17 mouse cellular contexts compared by ENCODE assay signal in genomic region chr4:59902547-59902946, GRCm38 (mm10). TPM values are rescaled to one million over a fixed set of nuclear protein-coding genes. Genes with fewer than 3 reads are reported as not detected.
DNase-seq lines count a peak whose midpoint lies in the region; ATAC-seq and TF ChIP-seq lines count a peak whose summit lies in the region.
"Had no signal": no experiment of that assay in that cellular context is flagged by ENCODE, and none has a peak within 500 bp of the region (broad histone marks: within the 10 kb centered on the region; RNA-seq: fewer than 3 reads in every experiment).

No protein-coding gene starts in this region.

- peaks cover 29% of the 10 kb centered on the region for H3K4me1 ChIP-seq in heart, embryonic 16.5 days (ENCODE audit: control insufficient read depth, insufficient read depth, low read length)
- peaks cover 3% of the 10 kb centered on the region for H3K4me1 ChIP-seq in lung, adult 2 months (ENCODE audit: control insufficient read depth, insufficient read depth, low read length)
- peaks cover 11% of the 10 kb centered on the region for H3K4me1 ChIP-seq in ES-Bruce4 (ENCODE audit: control insufficient read depth, insufficient read depth, low read length)
- no peaks in the 10 kb centered on the region for H3K4me1 ChIP-seq in cortical plate, adult 2 months (ENCODE audit: control insufficient read depth, insufficient read depth, low read length)
- H3K4me1 ChIP-seq: neural tube, embryonic 12.5 days had no signal

- TF ChIP-seq POLR2A in lung, adult 2 months (IDR thresholded peaks at IDR 0.05; ENCODE audit: borderline replicate concordance, extremely low read depth, low read depth, low read length): no peak
- no peak for TF ChIP-seq POLR2A in ES-Bruce4 (IDR thresholded peaks at IDR 0.05; ENCODE audit: insufficient read depth, low read length)
- no peak for TF ChIP-seq POLR2A in cortical plate, adult 2 months (IDR thresholded peaks at IDR 0.05; ENCODE audit: extremely low read depth, insufficient read depth, low read length)

- H3K9ac ChIP-seq in heart, embryonic 16.5 days (ENCODE audit: low read length): no peak overlapping the region
- no peak overlapping the region for H3K9ac ChIP-seq in ES-Bruce4 (ENCODE audit: low read depth, poor library complexity, severe bottlenecking)
- H3K9ac ChIP-seq: neural tube, embryonic 12.5 days had no signal

- no peak for DNase-seq in heart, postnatal 14 days
- DNase-seq in lung, adult 2 months: no peak
- DNase-seq in lung, adult 18-20 months: no peak
- DNase-seq in gastrocnemius, adult 18-20 months (ENCODE audit: low spot score): no peak
- DNase-seq: left cerebral cortex, postnatal 4 days; right cerebral cortex, postnatal 14 days had no signal

- H3K27me3 ChIP-seq in heart, embryonic 16.5 days (ENCODE audit: control insufficient read depth, insufficient read depth, low read length): no peaks in the 10 kb centered on the region
- no peaks in the 10 kb centered on the region for H3K27me3 ChIP-seq in ES-Bruce4 (ENCODE audit: control insufficient read depth, insufficient read depth, low read length, poor library complexity, severe bottlenecking)
- H3K27me3 ChIP-seq: neural tube, embryonic 12.5 days had no signal

- intact Hi-C loops in heart, postnatal 14 days (cut with DNase I): no loop called here

- 71% methylated on average over 6 of the region's 6 CpGs for WGBS in heart, embryonic 16.5 days
- 71% methylated on average over 6 of the region's 6 CpGs for WGBS in lung, adult 2 months

- H3K36me3 ChIP-seq in heart, embryonic 16.5 days (ENCODE audit: control insufficient read depth, insufficient read depth): peaks cover 9% of the 10 kb centered on the region
- no peaks in the 10 kb centered on the region; the same call in 1 of the 2 replicates for H3K36me3 ChIP-seq in ES-Bruce4 (ENCODE audit: control insufficient read depth, insufficient read depth, low read length, poor library complexity, severe bottlenecking)

- no peaks in the 10 kb centered on the region for H3K9me3 ChIP-seq in heart, embryonic 16.5 days (replicated peaks; ENCODE audit: control insufficient read depth, low read length)
- no peaks in the 10 kb centered on the region for H3K9me3 ChIP-seq in ES-Bruce4 (replicated peaks; ENCODE audit: control insufficient read depth, insufficient read depth, low read length, poor library complexity, severe bottlenecking)
- H3K9me3 ChIP-seq: neural tube, embryonic 12.5 days had no signal

- H3K4me2 ChIP-seq in heart, embryonic 16.5 days (ENCODE audit: low read depth, low read length): no peak overlapping the region
- H3K4me2 ChIP-seq: heart, embryonic 11.5 days; neural tube, embryonic 12.5 days had no signal

- no peak overlapping the region for H3K4me3 ChIP-seq in heart, embryonic 16.5 days (ENCODE audit: low read length)
- no peak overlapping the region for H3K4me3 ChIP-seq in lung, adult 2 months (replicated peaks; ENCODE audit: extremely low read depth, low read depth, low read length)
- H3K4me3 ChIP-seq in ES-Bruce4 (ENCODE audit: low read depth, low read length): no peak overlapping the region
- H3K4me3 ChIP-seq in cortical plate, adult 2 months (ENCODE audit: insufficient read depth, low read length): no peak overlapping the region
- H3K4me3 ChIP-seq: neural tube, embryonic 12.5 days had no signal

- no peak for TF ChIP-seq EP300 in ES-Bruce4 (IDR thresholded peaks at IDR 0.05; ENCODE audit: insufficient read depth, low read depth, low read length)

- peak; percentile 18; the same call in 1 of the 2 replicates for TF ChIP-seq CTCF in lung, adult 2 months (IDR thresholded peaks at IDR 0.05; ENCODE audit: insufficient read depth, low read length)
- TF ChIP-seq CTCF in ES-Bruce4 (IDR thresholded peaks at IDR 0.05; ENCODE audit: low read depth, low read length): peak; percentile 71
- 0 out of 2 replicates have a peak, but pooled peaks have one; percentile 24 for TF ChIP-seq CTCF in cortical plate, adult 2 months (IDR thresholded peaks at IDR 0.05; ENCODE audit: extremely low read depth, insufficient read depth, low read length)

- peak overlapping the region; percentile 59 for H3K27ac ChIP-seq in heart, embryonic 16.5 days (ENCODE audit: low read length)
- H3K27ac ChIP-seq in ES-Bruce4 (ENCODE audit: insufficient read depth, low read length): no peak overlapping the region
- H3K27ac ChIP-seq in cortical plate, adult 2 months (ENCODE audit: insufficient read depth, low read length): no peak overlapping the region
- H3K27ac ChIP-seq: neural tube, embryonic 12.5 days had no signal

- no peak for ATAC-seq in heart, embryonic 16.5 days (replicated peaks; ENCODE audit: extremely low read depth, insufficient read depth, low FRiP score)
- ATAC-seq in CD4-positive, CD25-positive, alpha-beta regulatory T cell, adult 4 months: no peak
- ATAC-seq: forebrain, embryonic 16.5 days had no signal

RNA-seq across cellular contexts. Expression of gene Slc46a2, which starts 12.3 kb away (rescaled TPM):
- polyA plus RNA-seq in heart, embryonic 16.5 days (2015; fragmentation: Nextera tagmentation; extraction: Ambion mirVana): 7.5 and 13.7 TPM in 2 replicates
- total RNA-seq in heart, postnatal 14 days (2021): under 1 TPM; 0.12 to 0.93 TPM
- 2.5 TPM in 1 of 2 replicates, not detected in the other for polyA plus RNA-seq in lung, adult 2 months (2012; rRNA removed)
- polyA plus RNA-seq in ES-Bruce4 (2011; ENCODE audit: insufficient read depth, insufficient read length, low read depth, missing spikeins): not detected in 2 replicates
- not detected in 2 replicates for polyA plus RNA-seq in cortical plate, adult 2 months (2012; rRNA removed)
- total RNA-seq in gastrocnemius, adult 18-20 months (2021): not detected
- polyA plus RNA-seq in CD4-positive, CD25-positive, alpha-beta regulatory T cell, adult 4 months (2017; shearing (Covaris generic)): under 1 TPM in 1 of 2 experiments, not detected in 1; 0.20 TPM
- total RNA-seq: common myeloid progenitor, adult 5-6 weeks; left cerebral cortex, postnatal 4 days; megakaryocyte, adult 5-6 weeks had no signal
- polyA plus RNA-seq: forebrain, embryonic 16.5 days; large intestine, adult 2 months; neural tube, embryonic 12.5 days had no signal

RNA-seq across cellular contexts. Expression of gene Mup4, which starts 58.0 kb away (rescaled TPM):
- polyA plus RNA-seq in heart, embryonic 16.5 days (2015; fragmentation: Nextera tagmentation; extraction: Ambion mirVana): not detected in 2 replicates
- total RNA-seq in heart, postnatal 14 days (2021): not detected
- not detected in 2 replicates for polyA plus RNA-seq in lung, adult 2 months (2012; rRNA removed)
- not detected in 2 replicates for polyA plus RNA-seq in ES-Bruce4 (2011; ENCODE audit: insufficient read depth, insufficient read length, low read depth, missing spikeins)
- not detected in 2 replicates for polyA plus RNA-seq in cortical plate, adult 2 months (2012; rRNA removed)
- total RNA-seq in gastrocnemius, adult 18-20 months (2021): not detected
- not detected for polyA plus RNA-seq in CD4-positive, CD25-positive, alpha-beta regulatory T cell, adult 4 months (2017; shearing (Covaris generic))
- total RNA-seq: common myeloid progenitor, adult 5-6 weeks; left cerebral cortex, postnatal 4 days; megakaryocyte, adult 5-6 weeks had no signal
- polyA plus RNA-seq: forebrain, embryonic 16.5 days; heart, embryonic 11.5 days; large intestine, adult 2 months; neural tube, embryonic 12.5 days; urinary bladder, adult 2 months had no signal

Comparison
In these comparisons a context has a peak if more than half of its experiments do, and no peak if none do; other contexts are left out.
1. CTCF ChIP-seq: peak in every context shown above with its lines; median percentile 71 in ES-Bruce4; 24 in cortical plate, adult 2 months; 18 in lung, adult 2 months.